Mouse (Mus musculus): Measurements from ENCODE around the gene Smpd4.

DNA sequence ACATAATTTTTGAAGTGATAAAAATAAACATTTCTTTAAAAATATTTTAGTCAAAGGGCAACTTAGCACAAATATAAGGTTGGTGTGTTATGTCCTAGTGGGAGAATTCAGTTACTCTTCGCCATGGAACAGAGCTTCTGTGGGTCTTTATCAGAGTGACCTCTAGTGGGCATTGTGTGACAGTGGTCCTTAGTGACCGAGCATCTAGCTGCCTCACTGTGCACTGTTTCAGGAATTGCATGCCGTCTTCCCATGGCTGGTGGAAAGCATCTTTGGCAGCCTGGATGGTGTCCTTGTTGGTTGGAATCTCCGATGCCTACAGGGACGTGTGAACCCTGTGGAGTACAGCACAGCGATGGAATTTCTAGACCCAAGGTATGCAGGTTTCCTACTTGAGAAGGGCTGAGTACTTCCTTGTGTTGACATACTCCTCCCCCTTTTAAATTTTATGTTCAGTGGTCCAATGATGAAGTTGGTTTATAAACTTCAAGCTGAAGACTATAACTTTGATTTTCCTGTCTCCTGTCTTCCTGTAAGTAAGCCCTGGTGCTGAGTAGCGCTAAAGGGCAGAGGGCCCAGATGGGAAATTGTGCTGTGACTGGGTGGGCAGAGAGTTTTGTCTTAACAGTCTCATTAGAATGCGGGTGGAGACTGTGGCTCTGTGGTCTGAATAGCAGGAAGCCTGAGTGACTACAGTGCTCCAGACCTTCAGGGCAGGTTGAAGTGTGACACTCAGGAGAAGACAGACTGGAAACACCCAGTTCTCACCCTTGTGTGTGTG is 6.5 kb downstream of the Smpd4 start:
- TF ChIP-seq EP300 (IDR thresholded peaks at IDR 0.05; ENCODE audit: low read depth in 1 of 2, low read length in 2 of 2) (no peak), CTCF (IDR thresholded peaks at IDR 0.05 in 2 of 3, conservative IDR thresholded peaks at IDR 0.05 in 1 of 3; ENCODE audit: control insufficient read depth in 1 of 3, insufficient read depth in 1 of 3, low read depth in 2 of 3, low read length in 3 of 3, poor library complexity in 1 of 3, severe bottlenecking in 1 of 3) (peak; percentile 42 to 62 (median 56); a peak in 5 of 6 replicates), GATA1 (IDR thresholded peaks at IDR 0.05; ENCODE audit: low read depth, low read length) (no peak)

All from MEL (cell line).